Mouse (Mus musculus): Measurements from ENCODE around the gene Cdh23. TPM values are rescaled to one million over a fixed set of nuclear protein-coding genes. Genes with fewer than 3 reads are reported as not detected.

Cdh23 gene
- polyA plus RNA-seq, 1 experiment from 2014 or later = 0.06 TPM

DNA sequence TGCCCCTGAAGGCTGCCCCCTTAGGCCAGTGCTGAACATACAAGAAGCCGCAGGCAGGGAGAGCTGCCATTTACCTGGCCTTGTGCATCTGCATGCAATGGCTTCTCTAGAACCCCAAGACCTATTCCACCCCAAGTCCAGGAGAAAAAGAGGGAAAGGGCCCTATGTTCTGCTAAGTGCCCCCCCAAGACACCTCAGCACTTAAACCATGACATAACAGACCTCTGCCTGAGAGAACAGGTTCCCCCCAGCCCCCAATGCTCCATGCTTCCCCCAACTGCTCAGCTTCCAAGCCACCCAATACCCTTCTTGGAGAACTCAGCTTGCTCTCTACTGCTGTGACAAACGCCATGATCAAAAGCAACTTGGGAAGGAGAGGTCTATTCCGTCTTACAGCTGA lies 17.4 kb downstream of the Cdh23 start:
- Histone ChIP-seq H3K27me3 (replicated peaks) (peaks cover 40% of the 10 kb centered on the region), H3K4me3 (no peak overlapping the region), H3K4me2 (no peak overlapping the region), H3K27ac (ENCODE audit: poor library complexity, severe bottlenecking) (no peak overlapping the region), H3K9me3 (replicated peaks) (no peaks in the 10 kb centered on the region), H3K36me3 (no peaks in the 10 kb centered on the region), H3K9ac (no peak overlapping the region), H3K4me1 (replicated peaks) (no peaks in the 10 kb centered on the region; the same call in 1 of the 2 replicates)
- WGBS = 77% methylated on average over 3 of the region's 3 CpGs
- ATAC-seq (ENCODE audit: insufficient number of reproducible peaks, low FRiP score) = no peak

DNA sequence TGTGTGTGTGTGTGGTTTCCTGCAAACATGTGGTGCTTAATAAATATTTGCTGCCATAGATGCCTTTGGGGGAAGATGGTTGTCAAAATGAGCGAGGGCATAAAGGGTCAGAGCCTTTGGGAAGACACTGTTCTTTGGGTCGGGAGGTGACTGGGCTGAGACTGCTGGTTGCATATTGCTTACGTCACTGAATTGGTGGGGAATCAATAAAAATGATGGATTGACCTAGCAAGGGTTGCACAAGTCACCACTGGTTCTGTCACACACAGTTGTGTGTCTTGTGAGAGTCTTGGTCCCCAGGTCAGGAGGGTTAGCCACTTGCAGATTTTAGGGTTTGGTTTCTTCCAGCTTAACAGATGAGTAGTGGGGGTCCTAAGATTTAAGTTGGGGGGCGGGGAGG lies 19.0 kb downstream of the Cdh23 start:
- ATAC-seq (ENCODE audit: insufficient number of reproducible peaks, low FRiP score) = no peak

DNA sequence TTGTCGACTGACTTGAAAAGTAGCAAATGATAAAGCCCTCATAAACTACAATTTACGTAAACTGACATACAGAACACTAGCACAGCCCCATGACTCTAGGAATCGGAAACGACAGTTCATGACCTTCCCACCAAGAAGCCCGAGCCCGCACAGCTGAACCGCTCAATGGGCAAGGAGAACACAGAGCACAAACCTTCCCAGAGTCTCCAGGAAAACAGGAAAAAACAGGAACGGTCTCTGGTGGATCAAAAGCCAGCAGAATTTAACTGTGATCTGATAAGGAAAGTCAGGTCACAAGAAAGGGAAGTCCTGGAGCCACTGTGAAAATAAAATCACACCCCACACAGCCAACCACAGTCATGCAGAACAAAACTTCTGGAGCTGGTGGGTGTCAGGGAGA lies 26.1 kb downstream of the Cdh23 start:
- H3K9ac ChIP-seq = no peak overlapping the region
- H3K9me3 ChIP-seq (replicated peaks) = no peaks in the 10 kb centered on the region
- no peaks in the 10 kb centered on the region for H3K36me3 ChIP-seq
- 56% methylated on average over 8 of the region's 8 CpGs for WGBS
- H3K4me3 ChIP-seq = no peak overlapping the region
- H3K27ac ChIP-seq (ENCODE audit: poor library complexity, severe bottlenecking) = no peak overlapping the region
- H3K27me3 ChIP-seq (replicated peaks) = no peaks in the 10 kb centered on the region
- no peak overlapping the region for H3K4me2 ChIP-seq
- ATAC-seq (ENCODE audit: insufficient number of reproducible peaks, low FRiP score) = no peak
- H3K4me1 ChIP-seq (replicated peaks) = no peaks in the 10 kb centered on the region; the same call in 1 of the 2 replicates

More for the DNA sequence above, 19.0 kb downstream of the Cdh23 start:
- Histone ChIP-seq H3K4me1 (replicated peaks) (no peaks in the 10 kb centered on the region; the same call in 1 of the 2 replicates), H3K27ac (ENCODE audit: poor library complexity, severe bottlenecking) (no peak overlapping the region), H3K4me2 (no peak overlapping the region), H3K27me3 (replicated peaks) (peaks cover 27% of the 10 kb centered on the region), H3K4me3 (no peak overlapping the region), H3K9me3 (replicated peaks) (no peaks in the 10 kb centered on the region), H3K36me3 (no peaks in the 10 kb centered on the region), H3K9ac (no peak overlapping the region)
- 79% methylated on average over 4 of the region's 4 CpGs for WGBS

DNA sequence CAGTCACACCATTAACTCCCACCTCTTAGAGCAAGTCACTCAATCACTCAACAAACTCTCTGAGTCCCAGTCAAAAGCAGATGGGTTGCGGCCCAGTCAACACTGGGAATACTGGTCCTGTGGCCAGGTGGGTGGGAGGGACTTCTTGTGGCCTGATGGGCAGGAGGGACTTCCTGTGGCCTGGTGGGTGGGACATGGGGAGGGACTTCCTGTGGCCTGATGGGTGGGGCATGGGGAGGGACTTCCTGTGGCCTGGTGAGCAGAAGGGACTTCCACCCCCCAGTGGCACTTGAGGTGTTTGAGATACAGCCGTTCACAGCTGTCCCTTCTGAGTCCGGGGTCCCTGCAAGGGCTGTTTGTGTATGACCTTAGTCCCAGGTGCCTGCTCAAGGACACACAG lies 27.7 kb downstream of the Cdh23 start:
- WGBS = 55% methylated on average over 3 of the region's 3 CpGs
- ATAC-seq (ENCODE audit: insufficient number of reproducible peaks, low FRiP score) = no peak

DNA sequence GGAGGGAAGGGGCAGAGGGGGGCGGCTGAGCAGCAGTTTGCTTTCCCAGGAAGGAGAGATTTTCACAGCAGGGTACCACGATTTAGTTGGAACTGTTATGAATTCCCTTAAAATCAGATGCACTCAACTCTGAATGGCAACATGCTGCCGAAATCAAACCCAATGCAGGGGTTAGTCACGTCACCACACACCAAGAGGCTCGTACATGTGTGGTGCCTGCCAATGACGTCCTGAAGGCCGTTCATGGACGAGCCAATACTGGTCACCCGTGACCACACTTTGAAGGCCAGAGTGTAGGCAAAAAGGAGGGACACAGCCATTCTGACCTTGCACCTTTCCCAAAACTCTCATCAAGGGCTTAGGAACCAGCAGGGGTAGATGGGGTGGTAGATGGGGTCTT lies 35.3 kb downstream of the Cdh23 start:
- Histone ChIP-seq H3K9me3 (replicated peaks) (no peaks in the 10 kb centered on the region), H3K4me1 (replicated peaks) (no peaks in the 10 kb centered on the region), H3K27me3 (replicated peaks) (peaks cover 4% of the 10 kb centered on the region; the same call in 1 of the 2 replicates), H3K4me2 (no peak overlapping the region), H3K27ac (ENCODE audit: poor library complexity, severe bottlenecking) (no peak overlapping the region), H3K4me3 (no peak overlapping the region), H3K9ac (no peak overlapping the region), H3K36me3 (no peaks in the 10 kb centered on the region)
- WGBS = 67% methylated on average over 9 of the region's 9 CpGs
- no peak for ATAC-seq (ENCODE audit: insufficient number of reproducible peaks, low FRiP score)

More for the DNA sequence above, 27.7 kb downstream of the Cdh23 start:
- Histone ChIP-seq H3K4me1 (replicated peaks) (no peaks in the 10 kb centered on the region), H3K4me2 (no peak overlapping the region), H3K27me3 (replicated peaks) (no peaks in the 10 kb centered on the region), H3K27ac (ENCODE audit: poor library complexity, severe bottlenecking) (no peak overlapping the region), H3K4me3 (no peak overlapping the region), H3K9me3 (replicated peaks) (no peaks in the 10 kb centered on the region), H3K36me3 (no peaks in the 10 kb centered on the region), H3K9ac (no peak overlapping the region)

DNA sequence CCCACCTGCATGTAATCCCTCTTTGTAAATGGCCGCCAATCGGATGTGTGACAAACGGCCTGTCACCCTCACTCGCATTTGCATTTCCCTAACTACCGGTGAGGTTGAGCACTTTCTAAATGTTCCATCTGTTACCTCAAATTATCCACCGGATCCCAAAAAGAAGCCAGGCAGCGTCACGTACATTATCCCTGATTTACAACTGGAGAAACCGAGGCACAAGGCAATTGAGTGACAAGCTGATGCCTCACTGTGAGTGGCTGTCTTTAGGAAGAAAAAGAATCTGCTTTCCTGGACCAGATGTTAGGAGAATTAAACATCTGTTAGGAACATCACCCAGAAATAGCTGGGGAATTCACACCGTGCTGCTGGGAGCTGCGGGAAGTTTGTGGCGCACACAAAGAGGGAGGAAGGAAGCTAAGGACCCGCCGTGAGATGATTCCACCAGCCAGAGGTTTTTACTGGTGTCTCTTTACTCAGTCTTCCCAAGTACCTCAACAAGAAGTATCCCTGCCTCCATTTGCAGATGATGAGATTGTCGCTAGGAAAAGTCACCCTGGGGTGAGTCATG lies 36.8 kb downstream of the Cdh23 start:
- WGBS = 34% methylated on average over 15 of the region's 15 CpGs
- Histone ChIP-seq H3K36me3 (no peaks in the 10 kb centered on the region), H3K27me3 (replicated peaks) (peaks cover 8% of the 10 kb centered on the region; the same call in 1 of the 2 replicates), H3K4me3 (no peak overlapping the region), H3K4me1 (replicated peaks) (peaks cover 6% of the 10 kb centered on the region; the same call in 1 of the 2 replicates), H3K9ac (no peak overlapping the region), H3K4me2 (no peak overlapping the region), H3K27ac (ENCODE audit: poor library complexity, severe bottlenecking) (no peak overlapping the region), H3K9me3 (replicated peaks) (no peaks in the 10 kb centered on the region)
- ATAC-seq (ENCODE audit: insufficient number of reproducible peaks, low FRiP score) = no peak

DNA sequence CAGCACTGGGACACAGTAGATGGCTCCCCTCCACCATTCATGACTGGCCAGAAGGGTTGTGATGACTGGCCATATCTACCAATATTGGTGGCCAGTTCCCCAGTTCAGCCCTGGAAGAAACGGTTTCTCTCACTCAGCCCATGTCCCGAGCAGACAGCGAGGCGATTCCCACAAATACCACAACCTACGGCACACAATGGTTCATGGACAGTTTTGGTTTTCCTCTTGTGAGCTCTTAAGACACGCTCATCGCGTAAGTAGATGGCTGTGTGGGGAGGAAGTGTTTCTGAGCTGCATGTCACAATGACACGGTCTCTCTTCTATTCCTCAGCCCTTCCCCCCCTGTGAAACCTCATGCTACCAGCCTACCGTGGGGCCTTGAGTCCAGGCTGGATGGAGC lies 38.1 kb downstream of the Cdh23 start:
- Histone ChIP-seq H3K9ac (no peak overlapping the region), H3K9me3 (replicated peaks) (no peaks in the 10 kb centered on the region), H3K36me3 (no peaks in the 10 kb centered on the region), H3K4me1 (replicated peaks) (peaks cover 8% of the 10 kb centered on the region; the same call in 1 of the 2 replicates), H3K27ac (ENCODE audit: poor library complexity, severe bottlenecking) (no peak overlapping the region), H3K4me3 (no peak overlapping the region), H3K27me3 (replicated peaks) (peaks cover 8% of the 10 kb centered on the region; the same call in 1 of the 2 replicates), H3K4me2 (no peak overlapping the region)
- WGBS = 72% methylated on average over 10 of the region's 10 CpGs
- no peak for ATAC-seq (ENCODE audit: insufficient number of reproducible peaks, low FRiP score)

DNA sequence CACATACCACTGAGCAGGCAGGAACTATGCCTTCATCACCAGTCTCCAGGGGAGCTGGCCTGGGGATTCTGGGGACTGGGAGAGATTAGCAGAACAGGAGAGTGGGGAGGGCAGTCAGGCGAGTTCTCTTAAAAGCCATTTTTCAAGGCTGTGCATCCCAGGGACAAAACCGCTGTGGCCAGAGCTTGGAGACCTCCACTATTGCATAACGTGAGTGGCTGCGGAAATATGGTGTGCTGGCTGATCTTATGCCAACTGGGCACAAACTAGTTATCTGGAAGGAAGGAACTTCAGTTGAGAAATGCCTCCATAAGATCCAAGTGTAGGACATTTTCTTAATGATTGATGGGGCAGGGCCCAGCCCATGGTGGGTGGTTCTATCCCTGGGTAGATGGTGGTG lies 42.6 kb downstream of the Cdh23 start:
- WGBS = 85% methylated on average over 4 of the region's 4 CpGs
- peaks cover 8% of the 10 kb centered on the region; the same call in 1 of the 2 replicates for H3K27me3 ChIP-seq (replicated peaks)

DNA sequence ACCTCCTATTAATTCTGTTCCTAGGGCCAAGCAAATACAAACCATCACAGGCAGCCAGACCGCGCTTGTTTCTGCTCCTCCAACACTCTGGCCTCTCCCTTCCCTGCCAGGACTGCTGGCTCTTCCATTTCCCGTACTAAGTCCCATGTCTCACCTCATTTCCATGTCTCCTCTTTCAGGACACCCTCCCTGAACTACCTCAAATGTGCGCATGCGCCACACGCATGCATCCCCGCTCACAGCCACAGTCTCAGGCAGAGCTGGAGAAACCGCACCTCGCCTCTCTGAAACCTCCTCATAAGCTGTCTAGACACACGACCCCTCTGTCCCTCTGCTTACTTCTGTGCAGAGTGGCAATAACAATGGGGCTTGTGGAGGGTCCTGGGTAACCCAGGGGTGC lies 43.2 kb downstream of the Cdh23 start:
- 87% methylated on average over 10 of the region's 10 CpGs for WGBS
- H3K9ac ChIP-seq = no peak overlapping the region
- H3K4me3 ChIP-seq = no peak overlapping the region
- peaks cover 8% of the 10 kb centered on the region; the same call in 1 of the 2 replicates for H3K4me1 ChIP-seq (replicated peaks)
- H3K27me3 ChIP-seq (replicated peaks) = peaks cover 8% of the 10 kb centered on the region; the same call in 1 of the 2 replicates
- H3K27ac ChIP-seq (ENCODE audit: poor library complexity, severe bottlenecking) = no peak overlapping the region
- no peak overlapping the region for H3K4me2 ChIP-seq
- ATAC-seq (ENCODE audit: insufficient number of reproducible peaks, low FRiP score) = no peak
- H3K36me3 ChIP-seq = no peaks in the 10 kb centered on the region
- no peaks in the 10 kb centered on the region for H3K9me3 ChIP-seq (replicated peaks)

More for the DNA sequence above, 42.6 kb downstream of the Cdh23 start:
- H3K4me3 ChIP-seq = no peak overlapping the region
- H3K9me3 ChIP-seq (replicated peaks) = no peaks in the 10 kb centered on the region
- H3K27ac ChIP-seq (ENCODE audit: poor library complexity, severe bottlenecking) = no peak overlapping the region
- no peak for ATAC-seq (ENCODE audit: insufficient number of reproducible peaks, low FRiP score)
- no peak overlapping the region for H3K9ac ChIP-seq
- H3K4me2 ChIP-seq = no peak overlapping the region
- H3K4me1 ChIP-seq (replicated peaks) = peaks cover 8% of the 10 kb centered on the region; the same call in 1 of the 2 replicates
- H3K36me3 ChIP-seq = no peaks in the 10 kb centered on the region

DNA sequence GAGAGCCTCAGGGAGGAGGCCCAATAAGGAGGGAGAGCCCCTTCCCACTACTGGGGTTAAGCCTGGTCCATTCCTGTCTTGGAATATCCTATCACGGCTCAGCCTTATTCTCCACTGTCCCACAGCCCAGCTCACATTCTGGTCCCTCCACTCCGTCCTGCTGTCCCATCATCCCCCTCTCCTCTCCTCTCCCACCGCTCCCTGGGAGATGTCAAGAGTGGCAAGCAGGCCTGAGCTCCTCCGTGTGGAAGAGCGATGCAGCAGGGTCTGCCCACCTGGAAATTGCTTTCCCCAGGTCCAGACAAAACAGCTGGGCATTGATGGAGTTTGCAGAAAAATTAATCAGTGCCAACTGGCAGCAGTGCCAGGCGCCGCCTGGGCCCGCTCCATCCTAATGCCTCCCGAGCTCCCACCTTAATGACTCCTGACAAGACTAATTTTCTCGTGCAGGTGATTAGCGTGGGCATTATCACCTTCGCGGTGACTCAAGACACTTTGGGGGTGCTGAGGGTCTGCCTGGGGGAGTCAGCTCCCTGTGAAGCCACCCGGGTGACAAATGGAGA lies 52.1 kb downstream of the Cdh23 start:
- H3K27me3 ChIP-seq (replicated peaks) = 0 out of 2 replicates have a peak, but pooled peaks cover 11% of the 10 kb centered on the region

DNA sequence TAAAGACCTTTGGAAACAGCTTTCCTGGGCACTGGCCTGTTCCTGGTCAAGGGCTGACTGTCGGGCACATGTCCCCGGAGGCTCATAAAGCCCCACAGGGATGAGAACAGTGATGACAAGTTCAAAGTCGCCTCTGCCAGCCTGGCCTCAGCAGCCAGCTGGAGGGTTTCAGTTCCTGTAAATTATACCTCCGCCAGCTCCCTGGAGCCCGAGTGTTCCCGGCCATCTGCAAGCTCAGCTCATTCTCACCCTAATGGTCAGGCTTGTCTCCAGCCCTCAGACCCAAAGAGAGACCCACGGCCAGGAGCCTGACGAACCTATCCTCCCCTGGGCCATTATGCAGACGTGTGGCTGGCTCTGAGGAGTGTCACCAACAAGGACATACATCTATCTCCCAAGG lies 57.0 kb downstream of the Cdh23 start:
- H3K27me3 ChIP-seq (replicated peaks) = peaks cover 22% of the 10 kb centered on the region; the same call in 1 of the 2 replicates
- no peak overlapping the region for H3K9ac ChIP-seq
- no peaks in the 10 kb centered on the region for H3K9me3 ChIP-seq (replicated peaks)
- H3K4me2 ChIP-seq = no peak overlapping the region
- peaks cover 9% of the 10 kb centered on the region for H3K4me1 ChIP-seq (replicated peaks)
- no peaks in the 10 kb centered on the region for H3K36me3 ChIP-seq
- no peak overlapping the region for H3K4me3 ChIP-seq
- H3K27ac ChIP-seq (ENCODE audit: poor library complexity, severe bottlenecking) = no peak overlapping the region
- WGBS = 59% methylated on average over 9 of the region's 9 CpGs
- ATAC-seq (ENCODE audit: insufficient number of reproducible peaks, low FRiP score) = no peak

More for the DNA sequence above, 52.1 kb downstream of the Cdh23 start:
- Histone ChIP-seq H3K4me3 (no peak overlapping the region), H3K9me3 (replicated peaks) (no peaks in the 10 kb centered on the region), H3K36me3 (no peaks in the 10 kb centered on the region), H3K9ac (no peak overlapping the region), H3K4me2 (no peak overlapping the region), H3K27ac (ENCODE audit: poor library complexity, severe bottlenecking) (no peak overlapping the region), H3K4me1 (replicated peaks) (no peaks in the 10 kb centered on the region)
- ATAC-seq (ENCODE audit: insufficient number of reproducible peaks, low FRiP score) = no peak
- WGBS = 55% methylated on average over 14 of the region's 14 CpGs

All from heart, embryonic 12.5 days (tissue).